Mouse (Mus musculus) natural killer cell, adult 2 months (primary cell): ENCODE measurements around the gene Acap1.
A peak's percentile ranks its signal among the peaks of the same experiment; 100 is the strongest.
"Not testable (repeated sequence)": the region's sequence is repeated elsewhere in the genome, so short reads cannot be mapped to it uniquely, and the experiment has no call there.

ENCODE experiments used
- DNase-seq, 2 experiments: peaks; one replicate each; pipeline ENCODE4 v3.0.0; 2022; ENCODE audit warnings: low spot score in 2 of 2

Gene Acap1

DNA sequence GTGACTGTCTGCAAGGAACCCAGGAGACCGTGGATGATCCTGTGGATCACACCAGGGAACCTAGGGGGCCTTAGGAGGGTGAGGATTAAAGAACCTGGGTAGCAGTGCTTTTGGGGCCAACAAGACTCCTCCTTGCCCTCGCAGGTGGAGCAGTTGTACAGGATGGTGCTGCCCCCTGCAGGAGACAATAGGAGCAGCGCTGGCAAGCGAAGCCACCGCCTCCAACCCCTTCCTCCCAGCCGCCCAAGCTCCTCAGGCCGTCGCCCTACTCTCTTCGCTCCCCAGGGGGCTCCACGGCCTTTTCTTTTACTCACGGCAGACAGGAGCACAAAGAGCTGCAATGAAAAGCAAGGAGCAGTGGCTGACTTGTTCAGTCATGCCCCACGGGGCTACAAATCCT lies 18.5 kb downstream of the Acap1 start:
- peak; percentile 84 to 90 for DNase-seq

GRCm38 (mm10) chr11:69876186-69876585 lies 19.2 kb downstream of the Acap1 start:
- no peak for DNase-seq

GRCm38 (mm10) chr11:69872451-69872850 lies 22.9 kb downstream of the Acap1 start:
- no peak for DNase-seq

GRCm38 (mm10) chr11:69871822-69872221 lies 23.5 kb downstream of the Acap1 start:
- DNase-seq = no peak

- DNase-seq = no peak
Observed at GRCm38 (mm10) chr11:69870289-69871069, 24.9 kb downstream of the Acap1 start.

DNA sequence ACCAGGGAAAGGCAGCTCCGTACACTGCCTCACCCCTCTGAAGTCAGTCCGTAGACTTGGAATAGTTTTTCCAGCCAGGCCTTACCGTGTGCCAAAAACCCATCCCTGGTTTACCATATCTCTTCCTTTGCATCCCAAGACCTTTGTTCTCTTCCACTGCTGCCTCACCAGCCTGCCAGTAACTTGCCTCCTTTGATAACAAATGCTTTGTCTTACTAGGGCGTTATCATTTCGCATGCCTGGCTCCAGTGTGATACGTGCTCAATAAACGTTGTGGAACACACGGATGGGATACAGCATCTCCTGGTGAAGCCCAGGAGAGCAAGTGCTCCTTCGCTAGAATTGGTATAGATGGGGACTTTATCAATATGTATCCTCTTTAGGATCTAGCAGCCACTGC lies 28.0 kb downstream of the Acap1 start:
- DNase-seq = no peak

DNA sequence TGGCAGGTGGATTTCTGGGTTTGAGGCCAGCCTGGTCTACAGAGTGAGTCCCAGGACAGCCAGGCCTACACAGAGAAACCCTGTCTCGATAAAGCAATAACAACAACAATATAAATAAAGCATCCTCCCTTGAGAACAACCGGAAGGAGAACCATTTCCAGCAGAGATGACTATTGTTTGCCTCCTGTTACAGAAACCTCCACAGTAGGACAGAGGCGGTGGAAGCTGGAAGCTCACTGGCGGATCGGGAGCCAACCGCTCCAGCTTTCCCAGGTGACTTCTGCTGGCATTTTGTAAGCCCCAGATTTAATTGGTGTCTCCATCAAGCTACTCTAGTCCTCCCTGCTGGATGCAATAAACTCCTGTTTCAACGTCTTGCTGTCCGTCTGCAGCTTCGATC lies 29.8 kb downstream of the Acap1 start:
- DNase-seq = no peak

DNA sequence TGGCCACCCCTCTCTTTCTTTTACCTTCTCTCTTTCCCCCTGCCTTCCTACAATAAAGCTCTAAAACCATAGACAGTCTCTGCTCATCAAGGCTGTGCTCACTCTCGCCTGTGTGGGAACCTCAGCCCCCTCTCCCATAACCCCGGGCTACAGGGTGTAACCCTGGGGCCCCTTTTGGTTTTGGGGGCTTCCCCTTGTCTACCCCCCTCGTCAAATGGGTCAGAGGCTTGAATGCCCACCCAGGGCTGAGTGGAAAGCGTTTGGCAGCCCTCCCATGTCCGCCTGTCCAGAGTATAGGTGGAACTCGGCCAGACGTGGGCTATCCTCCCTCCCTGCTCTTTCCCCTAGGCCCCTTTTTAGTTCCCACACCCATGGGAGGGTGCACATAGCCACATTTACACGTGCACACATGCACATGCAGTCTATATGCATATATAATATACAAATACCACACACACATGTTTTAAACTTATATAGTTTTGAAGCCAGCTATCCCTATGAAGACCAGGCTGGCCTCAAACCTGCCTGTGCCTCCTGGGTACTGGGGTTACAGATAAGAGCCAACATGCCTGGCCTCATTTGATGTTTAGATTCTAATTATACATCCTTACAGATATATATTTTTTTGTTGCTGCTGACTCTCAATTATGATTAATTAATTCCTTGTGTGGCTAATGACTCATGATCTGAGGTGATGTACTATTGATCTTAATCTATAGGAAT lies 31.0 kb downstream of the Acap1 start:
- no peak for DNase-seq

DNA sequence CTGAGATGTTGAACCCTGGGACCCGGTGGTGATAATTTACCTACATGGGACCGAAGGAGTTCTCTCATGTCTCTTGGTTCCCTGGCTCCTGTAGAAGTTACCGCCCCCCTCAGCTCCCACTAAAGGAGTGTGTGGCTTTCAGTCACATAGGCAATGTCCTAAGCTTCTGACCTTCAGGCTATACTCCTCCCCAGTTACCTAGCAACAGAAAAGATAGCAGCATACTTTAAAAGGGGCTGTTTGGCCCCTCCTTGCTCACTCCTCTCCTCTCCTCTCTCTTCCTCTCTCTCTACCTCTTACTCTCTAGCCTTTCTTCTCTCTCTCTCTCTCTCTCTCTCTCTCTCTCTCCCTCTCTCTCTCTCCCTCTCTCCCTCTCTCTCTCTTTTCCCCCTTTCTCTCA lies 31.6 kb downstream of the Acap1 start:
- DNase-seq = not testable (repeated sequence)

DNA sequence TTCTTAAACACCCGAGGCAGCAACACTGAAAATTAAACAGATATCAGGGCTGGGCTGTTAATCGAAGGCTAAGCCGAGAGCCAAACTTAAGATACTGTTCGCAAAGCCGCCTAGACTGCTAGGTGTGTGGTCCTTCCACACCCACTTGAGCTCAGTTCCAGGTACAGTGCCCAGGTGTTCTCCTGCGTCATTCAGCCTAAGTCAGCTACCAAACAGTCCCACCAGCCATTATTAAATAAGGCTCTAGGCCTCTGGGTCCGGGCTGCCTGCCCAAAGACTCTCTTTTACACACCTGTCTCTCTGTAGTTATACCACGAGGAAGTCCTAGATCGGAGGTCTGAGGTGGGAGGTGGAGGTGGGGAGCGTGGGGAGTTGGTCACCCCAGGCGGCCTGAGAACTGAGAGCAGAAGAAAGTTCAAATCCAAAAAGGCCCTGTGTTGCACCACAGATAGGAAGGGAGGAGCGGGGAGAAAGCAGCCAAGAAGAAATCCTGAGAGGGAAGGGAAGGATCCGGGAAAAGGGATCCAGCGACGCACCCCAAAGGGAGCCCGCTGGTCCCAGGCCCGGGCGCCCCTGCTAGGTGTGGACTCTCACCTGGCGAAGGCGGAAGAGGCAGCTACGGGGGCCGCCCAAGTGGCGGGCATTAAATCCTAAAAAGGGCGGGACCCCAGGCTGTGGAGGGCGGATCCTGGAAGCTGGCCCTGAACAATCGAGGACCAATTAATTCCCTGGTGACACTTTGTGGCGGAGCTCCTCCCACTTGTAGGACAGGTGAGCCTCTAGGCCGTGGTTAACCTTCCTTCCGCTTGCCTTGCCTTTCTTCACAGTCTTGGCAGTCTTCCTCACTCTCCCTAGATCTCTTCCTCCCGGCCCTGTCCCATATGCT lies 37.0 kb downstream of the Acap1 start, which contains the start of gene Tnk1:
Tnk1 (minus strand) TSS at position 618 of the 886 bp plus-strand sequence.
- DNase-seq = no peak

GRCm38 (mm10) chr11:69855347-69855746 lies 40.0 kb downstream of the Acap1 start:
- peak; percentile 44 to 65 for DNase-seq

DNA sequence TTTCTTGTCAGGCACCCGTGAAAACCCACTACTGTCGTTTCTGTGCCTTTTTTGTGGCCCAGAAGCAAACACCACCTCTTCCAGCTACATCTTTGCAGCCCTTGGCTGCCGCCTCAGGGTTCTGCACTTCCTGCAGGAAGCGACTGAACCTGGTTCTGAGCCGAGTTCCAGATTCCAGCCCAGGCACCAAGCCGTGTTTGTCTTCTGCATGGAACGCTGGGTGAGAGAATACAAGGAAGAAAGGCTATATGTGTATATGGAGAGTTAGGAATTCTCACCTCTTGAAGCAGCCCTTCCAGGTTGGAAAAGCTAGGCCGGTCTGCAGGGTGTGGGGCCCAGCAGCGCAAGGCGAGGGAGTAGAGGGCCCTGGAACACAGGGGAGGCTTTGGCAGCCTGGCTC lies 40.7 kb downstream of the Acap1 start:
- DNase-seq = no peak

DNA sequence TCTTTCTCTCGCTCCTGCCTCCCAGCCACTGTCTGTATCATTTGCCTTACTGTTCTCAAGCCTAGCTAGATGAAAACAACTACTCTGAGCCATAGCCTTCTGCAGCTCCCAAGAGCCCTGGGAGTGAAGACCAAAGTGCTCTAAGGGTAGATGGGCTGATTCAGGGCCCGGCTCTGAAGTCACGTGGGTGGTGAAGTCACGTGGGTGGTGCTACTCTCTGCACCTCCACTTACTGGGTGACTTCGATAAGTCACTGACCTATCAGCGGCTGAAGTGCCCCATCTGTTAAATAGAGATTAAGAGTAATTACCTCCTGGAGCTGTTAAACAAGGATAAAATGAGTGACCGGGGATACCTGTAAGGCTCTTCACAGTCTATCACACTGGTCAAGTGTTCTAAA lies 41.3 kb downstream of the Acap1 start:
- DNase-seq = no peak

DNA sequence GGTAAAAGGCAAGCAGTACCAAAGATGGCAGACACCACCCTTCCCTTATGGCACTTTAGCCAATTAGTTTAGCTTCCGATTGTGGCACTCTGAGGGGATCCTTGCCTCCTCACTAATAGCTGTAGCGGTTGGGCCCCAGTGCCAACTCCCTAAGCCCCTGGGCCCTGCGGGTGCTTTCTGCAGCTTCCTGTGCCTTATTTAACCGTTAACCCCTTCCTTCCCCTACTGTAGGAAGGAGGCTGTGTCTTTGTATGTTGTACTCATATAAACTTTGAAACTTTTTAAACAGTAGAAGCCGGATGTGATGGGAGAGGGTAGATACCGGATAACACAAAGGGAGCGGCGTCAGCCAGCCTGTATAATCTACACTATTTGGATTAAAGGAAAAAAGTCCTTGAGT lies 44.6 kb downstream of the Acap1 start:
- no peak for DNase-seq

DNA sequence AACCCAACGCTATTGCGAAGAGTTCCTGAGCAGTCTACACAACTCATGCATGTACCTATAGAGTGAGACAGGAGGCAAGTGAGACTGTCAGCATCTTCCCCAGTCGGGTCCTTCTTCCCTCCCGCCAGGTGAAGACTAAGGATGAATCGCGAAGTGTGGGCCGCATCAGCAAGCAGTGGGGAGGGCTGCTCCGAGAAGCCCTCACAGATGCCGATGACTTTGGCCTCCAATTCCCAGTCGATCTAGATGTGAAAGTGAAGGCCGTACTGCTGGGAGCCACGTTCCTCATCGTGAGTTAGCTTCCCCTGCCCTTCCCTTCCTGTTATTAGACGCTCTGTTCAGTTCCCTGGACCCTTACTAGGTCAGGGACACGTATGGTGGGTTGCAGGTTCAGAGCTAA lies 45.5 kb downstream of the Acap1 start:
- DNase-seq = no peak

GRCm38 (mm10) chr11:69849128-69849527 lies 46.2 kb downstream of the Acap1 start:
- DNase-seq = no peak

GRCm38 (mm10) chr11:69848021-69848420 lies 47.3 kb downstream of the Acap1 start:
- no peak for DNase-seq

- DNase-seq = no peak
Observed at GRCm38 (mm10) chr11:69846738-69847688, 48.3 kb downstream of the Acap1 start.

GRCm38 (mm10) chr11:69846198-69846680 lies 49.1 kb downstream of the Acap1 start, which contains the start of gene Plscr3:
Gene Plscr3, plus strand, starts transcription at chr11:69846376.
- peak; percentile 82 to 85 for DNase-seq

- DNase-seq = no peak
Observed at GRCm38 (mm10) chr11:69838714-69839104, 56.6 kb downstream of the Acap1 start.
